Mouse (Mus musculus): ENCODE results near the gene Cdx2. TPM values are rescaled to one million over a fixed set of nuclear protein-coding genes. Genes with fewer than 3 reads are reported as not detected.

Cdx2 gene
- polyA plus RNA-seq, 1 experiment, result not detected

DNA sequence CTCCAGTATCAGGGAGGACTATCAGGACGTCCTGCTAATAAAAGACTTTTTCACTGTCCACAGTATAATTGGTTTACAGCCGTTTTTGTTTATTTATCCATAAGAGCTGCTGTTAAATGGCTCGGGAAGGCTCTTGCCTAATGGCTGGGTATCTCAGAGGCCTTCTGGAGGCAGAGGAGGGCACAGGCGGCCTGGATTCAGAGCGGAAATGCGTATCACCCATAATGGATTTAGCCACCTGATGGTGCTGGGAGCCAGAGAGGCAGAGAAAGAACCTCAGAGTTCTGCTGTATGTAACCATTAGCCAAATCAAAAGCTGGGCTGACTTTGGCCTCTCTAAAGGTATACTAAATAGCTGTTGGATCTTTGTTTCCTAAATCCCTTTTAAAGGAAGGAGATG, 39.6 kb downstream of the Cdx2 start:
- H3K79me3 ChIP-seq (ENCODE audit: low read depth), result no peaks in the 10 kb centered on the region
- H3K4me3 ChIP-seq (ENCODE audit: insufficient read depth, poor library complexity, severe bottlenecking), result no peak overlapping the region
- no peaks in the 10 kb centered on the region for H3K79me2 ChIP-seq (ENCODE audit: control insufficient read depth, insufficient read depth)
- TF ChIP-seq MYOG (IDR thresholded peaks at IDR 0.05; ENCODE audit: control insufficient read depth, extremely low read depth, insufficient read length) (no peak), CEBPB (IDR thresholded peaks at IDR 0.05; ENCODE audit: low read depth) (no peak), CTCF (IDR thresholded peaks at IDR 0.05; ENCODE audit: control insufficient read depth, insufficient read depth, insufficient read length) (no peak), MYOD1 (IDR thresholded peaks at IDR 0.05; ENCODE audit: control insufficient read depth, insufficient read length, low read depth) (no peak), MAX (IDR thresholded peaks at IDR 0.05) (no peak), USF1 (IDR thresholded peaks at IDR 0.05; ENCODE audit: low read depth) (no peak), FOSL1 (IDR thresholded peaks at IDR 0.05; ENCODE audit: insufficient read depth, low read length, poor library complexity, severe bottlenecking) (no peak)
- no peak overlapping the region for H3ac ChIP-seq (ENCODE audit: control insufficient read depth, insufficient read length, low read depth)
- peaks cover 64% of the 10 kb centered on the region for H3K27me3 ChIP-seq (ENCODE audit: control insufficient read depth, insufficient read depth, insufficient read length)
- no peaks in the 10 kb centered on the region for H3K36me3 ChIP-seq (ENCODE audit: control insufficient read depth, insufficient read depth)

DNA sequence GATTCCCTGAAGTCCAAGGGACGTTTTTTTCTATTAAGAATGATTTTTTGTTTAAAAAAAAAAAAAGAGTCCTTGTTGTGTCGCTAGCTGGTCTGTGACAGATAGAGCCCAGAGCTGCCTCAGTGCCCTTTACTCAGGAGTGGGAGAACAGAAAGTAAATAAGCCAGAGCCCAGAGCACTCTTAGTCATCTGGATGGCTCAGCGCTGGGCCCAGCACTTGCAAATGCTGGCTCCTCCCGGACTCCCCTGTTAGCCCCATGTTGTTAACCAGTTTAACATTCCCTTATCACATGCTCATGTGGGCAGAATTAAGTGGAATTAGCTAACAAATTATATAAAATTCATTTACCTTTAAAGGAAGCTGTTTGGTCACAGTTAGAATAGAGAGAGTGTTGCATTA, 43.1 kb downstream of the Cdx2 start:
- H3ac ChIP-seq (ENCODE audit: control insufficient read depth, insufficient read length, low read depth), result no peak overlapping the region
- H3K4me3 ChIP-seq (ENCODE audit: insufficient read depth, poor library complexity, severe bottlenecking), result no peak overlapping the region
- H3K36me3 ChIP-seq (ENCODE audit: control insufficient read depth, insufficient read depth), result no peaks in the 10 kb centered on the region
- TF ChIP-seq MAX (IDR thresholded peaks at IDR 0.05) (no peak), MYOD1 (IDR thresholded peaks at IDR 0.05; ENCODE audit: control insufficient read depth, insufficient read length, low read depth) (no peak), FOSL1 (IDR thresholded peaks at IDR 0.05; ENCODE audit: insufficient read depth, low read length, poor library complexity, severe bottlenecking) (no peak), USF1 (IDR thresholded peaks at IDR 0.05; ENCODE audit: low read depth) (no peak), CEBPB (IDR thresholded peaks at IDR 0.05; ENCODE audit: low read depth) (no peak), CTCF (IDR thresholded peaks at IDR 0.05; ENCODE audit: control insufficient read depth, insufficient read depth, insufficient read length) (no peak)
- H3K79me2 ChIP-seq (ENCODE audit: control insufficient read depth, insufficient read depth), result no peaks in the 10 kb centered on the region
- no peaks in the 10 kb centered on the region for H3K79me3 ChIP-seq (ENCODE audit: low read depth)
- H3K27me3 ChIP-seq (ENCODE audit: control insufficient read depth, insufficient read depth, insufficient read length), result peaks cover 34% of the 10 kb centered on the region

DNA sequence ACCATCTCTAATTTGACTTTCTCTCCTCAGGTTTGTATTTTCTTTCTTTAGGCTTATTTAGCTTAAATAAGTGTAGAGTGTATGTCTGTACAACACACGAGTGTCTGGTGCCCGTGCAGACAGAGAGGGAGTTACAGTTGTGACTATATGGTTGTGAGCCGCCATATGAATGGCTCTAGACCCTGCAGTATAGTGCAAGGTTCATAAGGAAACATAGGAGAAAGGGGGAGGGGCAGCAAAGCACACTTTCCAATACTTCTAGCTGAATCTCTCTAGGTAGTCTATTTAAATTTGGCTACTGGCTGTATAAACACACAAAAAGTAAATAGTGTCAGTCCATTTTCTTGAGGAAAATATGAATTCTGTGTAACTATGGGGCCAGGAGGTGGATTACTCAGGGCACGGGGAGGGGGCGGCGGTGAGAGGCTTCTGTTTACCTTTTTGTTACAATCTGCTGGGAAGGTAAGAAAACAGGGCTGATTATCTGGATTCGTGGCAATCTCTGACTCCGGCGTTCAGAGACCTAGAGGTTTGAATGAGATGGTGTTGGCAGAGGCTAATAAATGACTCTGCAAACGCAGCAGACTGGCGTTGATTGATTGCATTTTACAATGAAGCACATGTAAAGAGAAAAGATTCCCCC, 45.0 kb downstream of the Cdx2 start:
- TF ChIP-seq USF1 (IDR thresholded peaks at IDR 0.05; ENCODE audit: low read depth), result no peak
- no peak for TF ChIP-seq CTCF (IDR thresholded peaks at IDR 0.05; ENCODE audit: control insufficient read depth, insufficient read depth, insufficient read length)
- TF ChIP-seq MYOD1 (IDR thresholded peaks at IDR 0.05; ENCODE audit: control insufficient read depth, insufficient read length, low read depth), result no peak
- no peak for TF ChIP-seq FOSL1 (IDR thresholded peaks at IDR 0.05; ENCODE audit: insufficient read depth, low read length, poor library complexity, severe bottlenecking)
- TF ChIP-seq MAX (IDR thresholded peaks at IDR 0.05), result no peak
- no peak for TF ChIP-seq MYOG (IDR thresholded peaks at IDR 0.05; ENCODE audit: control insufficient read depth, extremely low read depth, insufficient read length)
- TF ChIP-seq CEBPB (IDR thresholded peaks at IDR 0.05; ENCODE audit: low read depth), result no peak
- peaks cover 16% of the 10 kb centered on the region for H3K27me3 ChIP-seq (ENCODE audit: control insufficient read depth, insufficient read depth, insufficient read length)
- H3ac ChIP-seq (ENCODE audit: control insufficient read depth, insufficient read length, low read depth), result no peak overlapping the region
- H3K79me3 ChIP-seq (ENCODE audit: low read depth), result no peaks in the 10 kb centered on the region
- H3K4me3 ChIP-seq (ENCODE audit: insufficient read depth, poor library complexity, severe bottlenecking), result no peak overlapping the region
- no peaks in the 10 kb centered on the region for H3K36me3 ChIP-seq (ENCODE audit: control insufficient read depth, insufficient read depth)
- H3K79me2 ChIP-seq (ENCODE audit: control insufficient read depth, insufficient read depth), result no peaks in the 10 kb centered on the region

DNA sequence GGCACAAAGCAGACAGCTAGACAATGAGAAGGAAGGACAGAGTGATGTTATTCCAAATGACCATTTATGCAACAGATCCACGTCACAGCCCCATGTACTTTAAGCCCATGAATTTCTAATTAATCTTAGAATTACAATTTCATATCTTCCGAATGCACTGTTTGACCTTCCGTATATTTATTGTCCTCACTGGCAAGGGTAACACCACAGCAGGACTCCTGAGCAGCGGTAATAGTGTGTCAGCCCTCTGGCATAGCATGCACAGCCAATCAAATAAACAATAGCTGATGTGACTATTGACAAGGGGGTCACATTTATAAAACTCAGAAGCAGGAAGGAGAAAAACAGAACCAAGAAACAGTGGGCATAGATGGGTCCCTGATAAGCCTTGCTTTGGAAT, 46.3 kb downstream of the Cdx2 start:
- Histone ChIP-seq H3ac (ENCODE audit: control insufficient read depth, insufficient read length, low read depth) (no peak overlapping the region), H3K27me3 (ENCODE audit: control insufficient read depth, insufficient read depth, insufficient read length) (peaks cover 8% of the 10 kb centered on the region), H3K4me3 (ENCODE audit: insufficient read depth, poor library complexity, severe bottlenecking) (no peak overlapping the region), H3K79me3 (ENCODE audit: low read depth) (no peaks in the 10 kb centered on the region), H3K36me3 (ENCODE audit: control insufficient read depth, insufficient read depth) (no peaks in the 10 kb centered on the region), H3K79me2 (ENCODE audit: control insufficient read depth, insufficient read depth) (no peaks in the 10 kb centered on the region)
- TF ChIP-seq FOSL1 (IDR thresholded peaks at IDR 0.05; ENCODE audit: insufficient read depth, low read length, poor library complexity, severe bottlenecking), result no peak
- no peak for TF ChIP-seq CTCF (IDR thresholded peaks at IDR 0.05; ENCODE audit: control insufficient read depth, insufficient read depth, insufficient read length)
- no peak for TF ChIP-seq MYOD1 (IDR thresholded peaks at IDR 0.05; ENCODE audit: control insufficient read depth, insufficient read length, low read depth)
- TF ChIP-seq USF1 (IDR thresholded peaks at IDR 0.05; ENCODE audit: low read depth), result no peak
- TF ChIP-seq MAX (IDR thresholded peaks at IDR 0.05), result no peak

DNA sequence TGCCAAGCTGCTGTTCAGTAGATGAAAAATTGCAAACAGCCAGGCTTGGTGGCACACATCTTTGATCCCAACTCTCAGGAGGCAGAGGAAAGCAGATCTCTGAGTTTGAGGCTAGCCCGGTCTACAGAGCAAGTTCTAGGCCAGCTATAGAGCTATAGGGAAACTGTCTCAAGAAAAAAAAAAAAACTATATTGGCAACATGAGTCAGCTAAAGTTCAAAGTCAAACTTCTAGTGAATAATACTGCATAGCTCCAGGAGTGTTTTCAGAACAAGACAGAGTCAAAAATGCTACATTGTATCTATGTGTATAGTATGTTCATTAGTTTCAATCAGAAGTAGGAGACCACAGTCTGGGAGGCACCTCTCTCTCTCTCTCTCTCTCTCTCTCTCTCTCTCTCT, 46.9 kb downstream of the Cdx2 start:
- peaks cover 6% of the 10 kb centered on the region for H3K27me3 ChIP-seq (ENCODE audit: control insufficient read depth, insufficient read depth, insufficient read length)
- no peaks in the 10 kb centered on the region for H3K79me2 ChIP-seq (ENCODE audit: control insufficient read depth, insufficient read depth)
- H3K36me3 ChIP-seq (ENCODE audit: control insufficient read depth, insufficient read depth), result no peaks in the 10 kb centered on the region
- no peak for TF ChIP-seq MAX (IDR thresholded peaks at IDR 0.05)
- TF ChIP-seq MYOD1 (IDR thresholded peaks at IDR 0.05; ENCODE audit: control insufficient read depth, insufficient read length, low read depth), result no peak
- TF ChIP-seq CTCF (IDR thresholded peaks at IDR 0.05; ENCODE audit: control insufficient read depth, insufficient read depth, insufficient read length), result no peak
- TF ChIP-seq CEBPB (IDR thresholded peaks at IDR 0.05; ENCODE audit: low read depth), result no peak
- TF ChIP-seq MYOG (IDR thresholded peaks at IDR 0.05; ENCODE audit: control insufficient read depth, extremely low read depth, insufficient read length), result no peak
- TF ChIP-seq FOSL1 (IDR thresholded peaks at IDR 0.05; ENCODE audit: insufficient read depth, low read length, poor library complexity, severe bottlenecking), result no peak
- TF ChIP-seq USF1 (IDR thresholded peaks at IDR 0.05; ENCODE audit: low read depth), result no peak
- no peak overlapping the region for H3K4me3 ChIP-seq (ENCODE audit: insufficient read depth, poor library complexity, severe bottlenecking)
- H3K79me3 ChIP-seq (ENCODE audit: low read depth), result no peaks in the 10 kb centered on the region
- H3ac ChIP-seq (ENCODE audit: control insufficient read depth, insufficient read length, low read depth), result no peak overlapping the region

Small RNA genes lying within 50 kb of the gene (microRNA-seq; reads per million reads assigned to microRNA genes)
- 0.48 reads per million, percentile 8 among the genes with 10 or more reads in this experiment for gene Mir7k (ENCODE audit: borderline microRNAs expressed)

Other genes with a start within 250 kb of the Cdx2 start
- 3.7 TPM for gene Lnx2, start 230.7 kb downstream of the Cdx2 start, polyA plus RNA-seq (2012; fragmentation: generic; extraction: Trizol)
- 115 TPM for gene Polr1d, start 230.2 kb downstream of the Cdx2 start, polyA plus RNA-seq (2012; fragmentation: generic; extraction: Trizol)
- gene Gsx1, start 118.6 kb downstream of the Cdx2 start, polyA plus RNA-seq (2012; fragmentation: generic; extraction: Trizol), result not detected
- not detected for gene Pdx1, start 37.3 kb downstream of the Cdx2 start, polyA plus RNA-seq (2012; fragmentation: generic; extraction: Trizol)
- gene Urad, start 15.2 kb upstream of the Cdx2 start, polyA plus RNA-seq (2012; fragmentation: generic; extraction: Trizol), result not detected
- 0.01 TPM for gene Flt3, start 93.2 kb upstream of the Cdx2 start, polyA plus RNA-seq (2012; fragmentation: generic; extraction: Trizol)
- 12.8 TPM for gene Pan3, start 122.9 kb upstream of the Cdx2 start, polyA plus RNA-seq (2012; fragmentation: generic; extraction: Trizol)